Mouse (Mus musculus) brain, embryonic 14.5 days (tissue): ENCODE data around the gene Esrp2.

Experiments used
- CTCF ChIP-seq: fragments of 200-500 bp; IDR thresholded peaks from 2 replicates; pipeline ENCODE4 v1.5.1; 2012; ENCODE audit warnings: inconsistent platforms, mild to moderate bottlenecking, moderate library complexity, borderline replicate concordance; ENCODE audit not compliant: insufficient read depth, insufficient read length; ENCODE audit errors: extremely low read depth
- POLR2A ChIP-seq: fragments of 200-500 bp; IDR thresholded peaks from 2 replicates; pipeline ENCODE4 v1.6.1; 2012; ENCODE audit warnings: mild to moderate bottlenecking, inconsistent platforms, borderline replicate concordance; ENCODE audit not compliant: poor library complexity, insufficient read depth, insufficient read length, severe bottlenecking; ENCODE audit errors: extremely low read depth

- no peak for TF ChIP-seq POLR2A
- no peak for TF ChIP-seq CTCF
Observed at GRCm38 (mm10) chr8:106157419-106157818, 20.6 kb upstream of the Esrp2 start.
